Comparison of ENCODE assay signal across 8 mouse cellular contexts in the genomic region with DNA sequence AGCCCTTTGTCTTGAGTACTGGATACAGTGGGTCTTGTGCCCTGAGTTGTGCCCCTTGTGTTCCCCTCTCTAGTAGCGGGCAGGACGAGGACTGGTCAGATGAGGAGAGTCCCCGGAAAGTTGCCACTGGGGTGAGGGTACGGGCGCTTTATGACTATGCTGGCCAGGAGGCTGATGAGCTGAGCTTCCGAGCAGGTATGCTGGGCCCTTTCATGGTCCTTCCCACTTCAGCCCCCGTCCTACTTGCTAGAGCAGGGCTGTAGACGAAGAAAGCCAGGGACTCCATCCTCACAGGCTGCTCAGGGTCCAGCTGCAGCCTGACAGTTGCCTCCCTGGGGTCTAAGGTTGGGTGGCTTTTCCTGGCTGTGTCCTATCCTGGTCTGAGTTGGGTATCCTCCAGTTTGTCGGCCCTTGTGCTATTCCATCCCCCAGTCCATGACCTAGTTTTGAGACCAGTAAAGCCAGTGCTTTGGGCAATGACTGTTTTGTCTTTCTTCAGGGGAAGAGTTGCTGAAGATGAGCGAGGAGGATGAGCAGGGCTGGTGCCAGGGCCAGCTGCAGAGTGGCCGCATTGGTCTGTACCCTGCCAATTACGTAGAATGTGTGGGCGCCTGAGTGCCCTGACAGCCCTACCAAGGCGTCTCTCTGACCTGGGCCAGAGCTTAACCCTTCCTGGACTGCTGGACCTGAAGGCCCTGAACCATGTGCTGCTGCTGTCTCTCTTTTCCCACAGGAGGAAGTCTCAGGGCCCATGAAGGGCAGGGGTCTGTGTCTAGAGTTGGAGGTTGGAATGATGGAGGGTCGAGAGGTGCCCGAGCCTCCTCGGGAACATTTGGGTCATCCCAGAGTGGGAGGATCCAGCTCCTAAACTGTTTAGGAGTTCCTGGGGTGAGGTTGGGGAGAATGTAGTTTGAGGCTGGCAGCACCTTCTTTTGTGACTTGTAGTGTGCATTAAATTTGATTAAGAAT. TPM values are rescaled to one million over a fixed set of nuclear protein-coding genes. Genes with fewer than 3 reads are reported as not detected.
DNase-seq lines count a peak whose midpoint lies in the region; ATAC-seq and TF ChIP-seq lines count a peak whose summit lies in the region.

No protein-coding gene starts in this region.

- no peak for ATAC-seq in heart, embryonic 15.5 days (replicated peaks; ENCODE audit: insufficient number of reproducible peaks, insufficient read depth, low FRiP score, low read depth)
- ATAC-seq in hindbrain, embryonic 12.5 days (ENCODE audit: low FRiP score), result peak; percentile 13
- ATAC-seq in midbrain, embryonic 13.5 days, result no peak
- no peak for ATAC-seq in frontal cortex, adult (ENCODE audit: low TSS enrichment)

- peak overlapping the region; percentile 70 for H3K4me2 ChIP-seq in heart, embryonic 15.5 days
- H3K4me2 ChIP-seq in hindbrain, embryonic 12.5 days (replicated peaks), result peak overlapping the region; percentile 89
- H3K4me2 ChIP-seq in midbrain, embryonic 13.5 days (replicated peaks), result peak overlapping the region; percentile 93

- H3K27me3 ChIP-seq in heart, embryonic 15.5 days, result no peaks in the 10 kb centered on the region
- H3K27me3 ChIP-seq in hindbrain, embryonic 12.5 days, result no peaks in the 10 kb centered on the region
- no peaks in the 10 kb centered on the region for H3K27me3 ChIP-seq in midbrain, embryonic 13.5 days

- H3K9ac ChIP-seq in heart, embryonic 15.5 days, result peak overlapping the region; percentile 65
- peak overlapping the region; percentile 68 for H3K9ac ChIP-seq in hindbrain, embryonic 12.5 days
- peak overlapping the region; percentile 57 for H3K9ac ChIP-seq in midbrain, embryonic 13.5 days (replicated peaks)

- peaks cover 56% of the 10 kb centered on the region for H3K36me3 ChIP-seq in heart, embryonic 15.5 days
- H3K36me3 ChIP-seq in hindbrain, embryonic 12.5 days, result peaks cover 20% of the 10 kb centered on the region
- H3K36me3 ChIP-seq in midbrain, embryonic 13.5 days, result peaks cover 24% of the 10 kb centered on the region

- H3K9me3 ChIP-seq in heart, embryonic 15.5 days (replicated peaks), result no peaks in the 10 kb centered on the region
- no peaks in the 10 kb centered on the region for H3K9me3 ChIP-seq in hindbrain, embryonic 12.5 days (replicated peaks)
- no peaks in the 10 kb centered on the region for H3K9me3 ChIP-seq in midbrain, embryonic 13.5 days

- no peak for TF ChIP-seq CTCF in cortical plate, adult 2 months (IDR thresholded peaks at IDR 0.05; ENCODE audit: extremely low read depth, insufficient read depth, low read length)

- H3K4me3 ChIP-seq in heart, embryonic 15.5 days, result peak overlapping the region; percentile 87
- H3K4me3 ChIP-seq in cortical plate, adult 2 months (ENCODE audit: insufficient read depth, low read length), result peak overlapping the region; percentile 97; the same call in 1 of the 2 replicates
- H3K4me3 ChIP-seq in hindbrain, embryonic 12.5 days, result peak overlapping the region; percentile 83
- peak overlapping the region; percentile 85 for H3K4me3 ChIP-seq in midbrain, embryonic 13.5 days (replicated peaks)

- TF ChIP-seq POLR2A in cortical plate, adult 2 months (IDR thresholded peaks at IDR 0.05; ENCODE audit: extremely low read depth, insufficient read depth, low read length), result no peak

- peaks cover 31% of the 10 kb centered on the region for H3K4me1 ChIP-seq in heart, embryonic 15.5 days (replicated peaks)
- no peaks in the 10 kb centered on the region; the same call in 1 of the 2 replicates for H3K4me1 ChIP-seq in cortical plate, adult 2 months (ENCODE audit: control insufficient read depth, insufficient read depth, low read length)
- peaks cover 17% of the 10 kb centered on the region for H3K4me1 ChIP-seq in hindbrain, embryonic 12.5 days
- peaks cover 22% of the 10 kb centered on the region for H3K4me1 ChIP-seq in midbrain, embryonic 13.5 days (replicated peaks)

- 85% methylated on average over 17 of the region's 17 CpGs for WGBS in heart, embryonic 15.5 days
- WGBS in hindbrain, embryonic 12.5 days, result 90% methylated on average over 17 of the region's 17 CpGs
- WGBS in midbrain, embryonic 13.5 days, result 90% methylated on average over 17 of the region's 17 CpGs

- peak overlapping the region; percentile 94 for H3K27ac ChIP-seq in heart, embryonic 15.5 days
- peak overlapping the region; percentile 88; the same call in 1 of the 2 replicates for H3K27ac ChIP-seq in cortical plate, adult 2 months (ENCODE audit: insufficient read depth, low read length)
- peak overlapping the region; percentile 97 for H3K27ac ChIP-seq in hindbrain, embryonic 12.5 days
- peak overlapping the region; percentile 94 for H3K27ac ChIP-seq in midbrain, embryonic 13.5 days

- no peak for DNase-seq in heart, postnatal 4 days
- DNase-seq in adrenal gland, postnatal 10 days, result no peak
- DNase-seq in ovary, adult 18-20 months (ENCODE audit: low spot score), result no peak

RNA-seq across cellular contexts. Expression of a gene that starts 0.8 kb away (rescaled TPM):
- polyA plus RNA-seq in heart, embryonic 15.5 days (2015; fragmentation: Nextera tagmentation; extraction: Ambion mirVana), result 54.8 and 69.1 TPM in 2 replicates
- 10 to 100 TPM; 64.1 to 67.4 TPM for total RNA-seq in heart, postnatal 4 days (2021)
- 32.7 and 34.9 TPM in 2 replicates for polyA plus RNA-seq in cortical plate, adult 2 months (2012; rRNA removed)
- polyA plus RNA-seq in hindbrain, embryonic 12.5 days (2016; fragmentation: Nextera tagmentation; extraction: Ambion mirVana), result 84.5 and 85.6 TPM in 2 replicates
- 82.6 and 84.5 TPM in 2 replicates for polyA plus RNA-seq in midbrain, embryonic 13.5 days (2015; fragmentation: Nextera tagmentation; extraction: Ambion mirVana)
- total RNA-seq in adrenal gland, postnatal 10 days (2021), result 10 to 100 TPM; 80.3 to 90.2 TPM

RNA-seq across cellular contexts. Expression of a gene that starts 8.2 kb away (rescaled TPM):
- 47.6 and 52.8 TPM in 2 replicates for polyA plus RNA-seq in heart, embryonic 15.5 days (2015; fragmentation: Nextera tagmentation; extraction: Ambion mirVana)
- total RNA-seq in heart, postnatal 4 days (2021), result 10 to 100 TPM; 90.5 to 99.5 TPM
- polyA plus RNA-seq in cortical plate, adult 2 months (2012; rRNA removed), result 90.4 and 100 TPM in 2 replicates
- polyA plus RNA-seq in hindbrain, embryonic 12.5 days (2016; fragmentation: Nextera tagmentation; extraction: Ambion mirVana), result 21.5 and 25.6 TPM in 2 replicates
- polyA plus RNA-seq in midbrain, embryonic 13.5 days (2015; fragmentation: Nextera tagmentation; extraction: Ambion mirVana), result 15.6 and 16.2 TPM in 2 replicates
- 10 to 100 TPM; 53.9 to 80.0 TPM for total RNA-seq in adrenal gland, postnatal 10 days (2021)

RNA-seq across cellular contexts. Expression of a gene that starts 27.2 kb away (rescaled TPM):
- 8.4 and 11.3 TPM in 2 replicates for polyA plus RNA-seq in heart, embryonic 15.5 days (2015; fragmentation: Nextera tagmentation; extraction: Ambion mirVana)
- 1 to 10 TPM; 5.0 to 5.1 TPM for total RNA-seq in heart, postnatal 4 days (2021)
- 37.4 and 41.3 TPM in 2 replicates for polyA plus RNA-seq in cortical plate, adult 2 months (2012; rRNA removed)
- polyA plus RNA-seq in hindbrain, embryonic 12.5 days (2016; fragmentation: Nextera tagmentation; extraction: Ambion mirVana), result 10.6 and 13.4 TPM in 2 replicates
- 15.1 TPM in 2 replicates for polyA plus RNA-seq in midbrain, embryonic 13.5 days (2015; fragmentation: Nextera tagmentation; extraction: Ambion mirVana)
- 10 to 100 TPM in 1 of 2 experiments, 1 to 10 TPM in 1; 9.2 to 16.3 TPM for total RNA-seq in adrenal gland, postnatal 10 days (2021)
